Mouse (Mus musculus) myocyte (in vitro differentiated cells): ENCODE data around the gene Dio1. TPM values are rescaled to one million over a fixed set of nuclear protein-coding genes. Genes with fewer than 3 reads are reported as not detected.

Experiments used
- H3K27me3 ChIP-seq: one replicate; pipeline ENCODE4 v1.6.1; 2011; ENCODE audit not compliant: control insufficient read depth, insufficient read depth, insufficient read length
- H3K36me3 ChIP-seq: one replicate; pipeline ENCODE4 v1.6.1; 2011; ENCODE audit not compliant: control insufficient read depth, insufficient read depth
- H3K4me2 ChIP-seq: one replicate; pipeline ENCODE4 v1.6.1; 2011; ENCODE audit warnings: low read depth, control low read depth
- H3K4me3 ChIP-seq: one replicate; pipeline ENCODE4 v1.5.1; 2011; ENCODE audit warnings: mild to moderate bottlenecking, control low read depth, moderate library complexity
- H3K79me2 ChIP-seq: one replicate; pipeline ENCODE4 v1.6.1; 2011; ENCODE audit not compliant: control insufficient read depth, insufficient read depth
- H3ac ChIP-seq: one replicate; pipeline ENCODE4 v1.6.1; 2011; ENCODE audit not compliant: control insufficient read depth, insufficient read length
- CEBPB ChIP-seq: IDR thresholded peaks from 2 replicates; pipeline ENCODE4 v1.6.1; 2011; ENCODE audit warnings: mild to moderate bottlenecking, moderate library complexity; ENCODE audit not compliant: poor library complexity, insufficient read depth, severe bottlenecking
- E2F4 ChIP-seq: IDR thresholded peaks from one replicate; pipeline ENCODE4 v1.6.1; 2011; ENCODE audit warnings: mild to moderate bottlenecking, control low read depth, moderate library complexity; ENCODE audit not compliant: insufficient read depth
- MAX ChIP-seq: IDR thresholded peaks from one replicate; pipeline ENCODE4 v1.6.1; 2011; ENCODE audit warnings: low read depth, mild to moderate bottlenecking, control low read depth
- MYOD1 ChIP-seq, 3 experiments: IDR thresholded peaks; one replicate each; pipeline ENCODE4 v1.6.1; 2011; ENCODE audit warnings: control low read depth in 2 of 3, low read depth in 2 of 3, mild to moderate bottlenecking in 2 of 3, moderate library complexity in 1 of 3; ENCODE audit not compliant: insufficient read length in 2 of 3, control insufficient read depth in 1 of 3
- MYOG ChIP-seq, 3 experiments: IDR thresholded peaks; one replicate each; pipeline ENCODE4 v1.6.1; 2011; ENCODE audit warnings: control low read depth in 2 of 3, low read depth in 2 of 3, mild to moderate bottlenecking in 2 of 3; ENCODE audit not compliant: insufficient read length in 2 of 3, control insufficient read depth in 1 of 3, insufficient read depth in 1 of 3
- POLR2A ChIP-seq: IDR thresholded peaks from one replicate; pipeline ENCODE4 v1.6.1; 2011; ENCODE audit warnings: low read depth, mild to moderate bottlenecking, control low read depth, moderate library complexity; ENCODE audit not compliant: insufficient read length
- POLR2AphosphoS2 ChIP-seq: IDR thresholded peaks from one replicate; pipeline ENCODE4 v1.6.1; 2011; ENCODE audit warnings: low read depth, control low read depth; ENCODE audit not compliant: insufficient read length
- REST ChIP-seq: IDR thresholded peaks from one replicate; pipeline ENCODE4 v1.6.1; 2011; ENCODE audit warnings: mild to moderate bottlenecking, control low read depth, moderate library complexity; ENCODE audit not compliant: insufficient read depth, insufficient read length
- SRF ChIP-seq: IDR thresholded peaks from one replicate; pipeline ENCODE4 v1.6.1; 2011; ENCODE audit warnings: low read depth; ENCODE audit not compliant: control insufficient read depth, insufficient read length
- TCF12 ChIP-seq: IDR thresholded peaks from one replicate; pipeline ENCODE4 v1.6.1; 2011; ENCODE audit warnings: mild to moderate bottlenecking, control low read depth; ENCODE audit not compliant: poor library complexity, insufficient read depth, severe bottlenecking
- TCF3 ChIP-seq: IDR thresholded peaks from one replicate; pipeline ENCODE4 v1.6.1; 2011; ENCODE audit warnings: low read depth, control low read depth; ENCODE audit not compliant: insufficient read length
- USF1 ChIP-seq: IDR thresholded peaks from one replicate; pipeline ENCODE4 v1.6.1; 2011; ENCODE audit warnings: low read depth, mild to moderate bottlenecking, control low read depth, moderate library complexity
- polyA plus RNA-seq: library from polyadenylated mRNA; unstranded; fragments of >200 nt; fragmentation: generic; extraction: Trizol; gene quantifications from one replicate; pipeline ENCODE4 v1.2.1, GENCODE M21; 2012; ENCODE audit warnings: missing spikeins

Dio1 gene
- polyA plus RNA-seq, 1 experiment = not detected

DNA sequence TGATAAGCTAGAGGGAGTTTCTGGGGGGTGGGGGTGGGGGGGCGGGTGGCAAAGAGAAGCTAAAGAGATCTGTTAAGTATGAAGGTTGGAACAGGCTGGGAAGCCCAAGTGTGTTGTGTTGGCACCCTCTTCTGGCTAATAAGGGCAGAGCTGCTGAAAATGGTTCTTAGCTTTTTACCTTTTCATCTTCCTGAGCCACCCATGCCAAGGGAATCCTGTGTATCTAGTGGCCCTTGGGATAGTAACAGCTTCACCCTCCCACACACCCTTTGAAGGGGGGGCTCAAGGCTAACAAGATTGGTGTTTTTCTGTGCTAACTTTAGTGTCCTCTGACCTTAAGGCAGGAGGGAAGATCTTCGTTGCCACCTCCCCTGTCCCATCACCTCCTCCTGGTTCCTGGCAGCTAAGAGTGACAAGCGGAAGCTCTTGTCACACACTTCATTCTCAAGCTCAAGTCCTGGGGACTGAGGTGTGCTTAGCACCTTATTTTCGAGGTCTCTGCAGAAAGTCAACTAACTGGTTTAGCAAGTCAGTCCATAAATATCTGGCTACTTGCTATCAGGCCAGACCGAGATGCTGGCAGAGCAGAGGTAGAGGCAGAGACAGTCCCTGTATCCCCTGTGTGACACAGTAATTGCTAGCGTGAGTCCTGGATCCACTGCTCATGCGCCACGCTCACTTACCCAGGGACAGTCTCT is 42.5 kb upstream of the Dio1 start:
- Histone ChIP-seq H3K4me2 (no peak overlapping the region), H3ac (no peak overlapping the region), H3K79me2 (no peaks in the 10 kb centered on the region), H3K4me3 (no peak overlapping the region), H3K27me3 (no peaks in the 10 kb centered on the region), H3K36me3 (no peaks in the 10 kb centered on the region)
- TF ChIP-seq POLR2A (no peak), E2F4 (no peak), TCF12 (no peak), MYOD1 (IDR thresholded peaks at IDR 0.05; ENCODE audit: control insufficient read depth in 1 of 3, insufficient read length in 2 of 3, low read depth in 2 of 3) (no peak), USF1 (no peak), REST (no peak), POLR2AphosphoS2 (no peak), MAX (no peak), CEBPB (no peak), SRF (no peak), MYOG (IDR thresholded peaks at IDR 0.05; ENCODE audit: control insufficient read depth in 1 of 3, insufficient read depth in 1 of 3, insufficient read length in 2 of 3, low read depth in 2 of 3) (no peak), TCF3 (no peak)

DNA sequence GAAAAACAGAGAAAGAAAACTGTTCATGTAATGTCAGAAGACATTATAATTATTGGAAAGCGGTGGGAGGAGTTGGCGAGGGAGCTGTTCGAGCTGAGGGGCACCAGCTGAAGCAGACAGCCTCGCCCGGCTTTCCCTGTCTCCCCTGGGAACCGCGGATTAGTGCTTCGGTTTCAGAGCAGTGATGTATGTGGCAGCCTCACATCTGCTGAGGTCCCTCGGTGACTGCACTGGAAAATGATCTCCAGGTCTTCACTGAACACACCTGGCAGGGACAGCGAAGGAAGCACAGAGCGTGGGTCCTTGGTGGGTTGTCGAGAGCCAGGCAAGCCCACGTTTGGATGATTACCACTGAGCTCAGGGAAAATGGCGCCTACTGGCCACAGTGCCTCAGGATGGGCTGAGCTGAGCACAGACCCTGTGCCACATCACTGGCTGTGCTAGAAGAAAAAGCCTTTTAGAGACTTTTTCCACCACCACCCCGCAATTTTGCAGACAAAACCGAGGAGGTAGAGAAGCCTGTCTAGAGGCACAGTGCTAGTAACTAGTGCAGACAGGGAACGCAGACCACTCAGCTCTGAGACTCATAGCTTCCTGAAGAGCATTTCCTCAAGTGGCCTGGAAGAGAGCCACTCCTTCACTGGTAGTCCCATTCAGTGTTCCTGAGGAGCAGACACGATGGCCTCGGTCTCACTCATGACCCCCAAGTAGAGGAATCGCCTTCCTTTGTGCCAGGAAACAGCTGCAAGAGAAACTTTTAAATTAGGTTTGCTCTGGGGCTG is 41.8 kb upstream of the Dio1 start:
- TF ChIP-seq POLR2A (no peak), MYOD1 (IDR thresholded peaks at IDR 0.05; ENCODE audit: control insufficient read depth in 1 of 3, insufficient read length in 2 of 3, low read depth in 2 of 3) (no peak), REST (no peak), SRF (no peak), TCF3 (no peak), USF1 (no peak), MYOG (IDR thresholded peaks at IDR 0.05; ENCODE audit: control insufficient read depth in 1 of 3, insufficient read depth in 1 of 3, insufficient read length in 2 of 3, low read depth in 2 of 3) (no peak), E2F4 (no peak), TCF12 (no peak), CEBPB (no peak), POLR2AphosphoS2 (no peak), MAX (no peak)
- Histone ChIP-seq H3K4me3 (no peak overlapping the region), H3K27me3 (no peaks in the 10 kb centered on the region), H3ac (no peak overlapping the region), H3K79me2 (no peaks in the 10 kb centered on the region), H3K4me2 (no peak overlapping the region), H3K36me3 (no peaks in the 10 kb centered on the region)

DNA sequence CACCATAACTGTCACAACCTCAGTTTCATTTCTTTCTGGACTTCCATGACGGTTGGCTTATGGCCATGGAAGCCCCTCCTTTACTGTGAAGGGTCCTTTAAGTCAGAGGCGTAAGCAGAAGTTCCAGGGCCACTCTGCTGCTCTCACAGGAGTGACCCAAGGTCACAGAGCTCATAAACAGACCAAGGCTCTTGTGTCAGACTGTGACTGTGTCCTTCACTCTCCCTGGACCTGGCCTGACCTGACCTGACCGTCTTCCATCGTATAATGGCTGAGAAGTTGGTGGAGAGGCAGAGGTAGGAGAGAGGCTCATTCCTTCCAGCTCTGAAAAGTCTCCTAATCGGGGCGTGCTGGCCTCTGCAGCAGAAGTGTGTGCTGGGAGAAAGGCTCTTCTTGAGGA is 40.3 kb upstream of the Dio1 start:
- Histone ChIP-seq H3K4me2 (no peak overlapping the region), H3ac (no peak overlapping the region), H3K36me3 (peaks cover 5% of the 10 kb centered on the region), H3K79me2 (no peaks in the 10 kb centered on the region), H3K27me3 (no peaks in the 10 kb centered on the region), H3K4me3 (no peak overlapping the region)
- no peak for TF ChIP-seq E2F4
- no peak for TF ChIP-seq POLR2AphosphoS2
- TF ChIP-seq USF1 = no peak
- TF ChIP-seq TCF3 = no peak

DNA sequence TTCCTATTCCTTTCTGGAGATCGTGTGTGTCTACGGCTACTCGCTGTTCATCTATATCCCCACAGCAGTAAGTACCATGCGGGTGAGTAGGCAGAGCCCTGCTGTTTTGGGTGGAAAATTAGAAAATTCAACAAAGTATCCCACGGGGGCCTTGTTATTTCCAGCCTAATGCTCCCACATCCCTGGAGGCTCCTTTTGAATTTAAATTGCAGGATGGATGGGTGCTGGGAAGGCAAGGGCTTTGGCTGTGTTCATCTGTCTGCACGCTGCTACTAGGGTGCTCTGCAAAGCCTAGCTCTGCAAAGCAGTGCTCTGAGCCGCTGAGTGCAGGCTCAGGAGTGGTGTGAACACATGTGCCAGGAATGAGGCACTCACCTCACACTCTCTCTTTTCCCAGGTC is 37.6 kb upstream of the Dio1 start:
- H3K36me3 ChIP-seq = peaks cover 8% of the 10 kb centered on the region

More for the DNA sequence above, 37.6 kb upstream of the Dio1 start:
- Histone ChIP-seq H3K27me3 (no peaks in the 10 kb centered on the region), H3K4me3 (no peak overlapping the region), H3K79me2 (no peaks in the 10 kb centered on the region), H3K4me2 (no peak overlapping the region), H3ac (no peak overlapping the region)
- no peak for TF ChIP-seq USF1
- no peak for TF ChIP-seq MYOG (IDR thresholded peaks at IDR 0.05; ENCODE audit: control insufficient read depth in 1 of 3, insufficient read depth in 1 of 3, insufficient read length in 2 of 3, low read depth in 2 of 3)
- TF ChIP-seq MAX = no peak
- no peak for TF ChIP-seq SRF
- TF ChIP-seq MYOD1 (IDR thresholded peaks at IDR 0.05; ENCODE audit: control insufficient read depth in 1 of 3, insufficient read length in 2 of 3, low read depth in 2 of 3) = no peak
- TF ChIP-seq POLR2AphosphoS2 = no peak
- no peak for TF ChIP-seq REST
- TF ChIP-seq TCF12 = no peak
